Mouse (Mus musculus): Measurements from ENCODE around the gene Pjvk. TPM values are rescaled to one million over a fixed set of nuclear protein-coding genes. Genes with fewer than 3 reads are reported as not detected.
A peak's percentile ranks its signal among the peaks of the same experiment; 100 is the strongest.

Gene Pjvk
- polyA plus RNA-seq, 1 experiment from 2014 or later: not detected

DNA sequence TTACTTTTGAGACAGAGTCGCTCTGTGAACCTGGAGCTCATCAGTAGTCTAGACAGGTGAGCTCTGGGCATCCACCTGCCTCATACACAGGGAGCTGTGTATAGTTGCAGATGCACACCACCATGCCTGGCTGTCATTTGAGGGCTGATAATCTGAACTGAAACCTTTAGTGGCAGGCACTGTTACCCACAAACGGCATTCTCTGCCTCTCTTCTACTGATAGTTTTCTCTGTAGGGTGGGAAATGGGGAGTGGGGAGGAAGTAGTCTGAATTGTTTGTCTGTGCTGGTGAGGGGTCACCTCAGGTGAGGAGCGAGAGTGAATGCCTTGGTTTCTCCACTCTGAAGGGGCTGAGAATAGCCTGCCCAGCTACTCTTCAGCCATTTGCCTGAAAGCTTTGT lies 39.3 kb downstream of the Pjvk start:
- H3K36me3 ChIP-seq (ENCODE audit: control insufficient read depth, insufficient read depth, low read length): peaks cover 93% of the 10 kb centered on the region
- no peak overlapping the region for H3K9ac ChIP-seq (ENCODE audit: low read depth, low read length)
- WGBS: 72% methylated on average over 3 of the region's 3 CpGs
- no peaks in the 10 kb centered on the region for H3K27me3 ChIP-seq (replicated peaks; ENCODE audit: control insufficient read depth, insufficient read depth, low read length)
- no peaks in the 10 kb centered on the region for H3K4me1 ChIP-seq (ENCODE audit: control insufficient read depth, insufficient read depth, low read length)
- H3K9me3 ChIP-seq (ENCODE audit: control insufficient read depth, low read length): no peaks in the 10 kb centered on the region
- ATAC-seq (ENCODE audit: low read depth): no peak
- no peak overlapping the region for H3K4me3 ChIP-seq (ENCODE audit: low read depth, low read length)
- H3K4me2 ChIP-seq (ENCODE audit: low read depth, low read length): no peak overlapping the region
- no peak for DNase-seq (ENCODE audit: low spot score)
- H3K27ac ChIP-seq (replicated peaks; ENCODE audit: low read depth, low read length): no peak overlapping the region

DNA sequence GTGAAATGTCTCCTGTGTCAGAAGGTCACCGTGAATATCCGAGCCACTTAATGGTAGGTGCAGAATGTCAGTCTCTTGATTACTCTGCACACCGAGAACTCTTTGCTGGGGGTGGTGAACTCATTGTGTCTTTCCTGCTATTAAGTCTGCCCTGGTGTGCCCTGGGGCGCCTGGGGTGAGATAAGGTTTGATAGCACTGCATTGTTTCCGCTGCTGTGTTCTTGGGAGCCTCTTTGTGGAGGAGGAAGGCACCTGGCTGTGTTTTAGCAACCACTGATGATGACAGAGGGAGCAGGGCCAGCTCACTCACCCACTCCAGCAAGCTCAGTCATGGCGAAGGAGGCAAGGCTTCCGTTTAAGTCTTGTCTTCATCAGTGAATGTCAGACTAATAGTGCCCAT lies 39.9 kb downstream of the Pjvk start:
- H3K9ac ChIP-seq (ENCODE audit: low read depth, low read length): no peak overlapping the region
- peaks cover 93% of the 10 kb centered on the region for H3K36me3 ChIP-seq (ENCODE audit: control insufficient read depth, insufficient read depth, low read length)
- WGBS: 47% methylated on average over 7 of the region's 7 CpGs
- no peak overlapping the region for H3K4me3 ChIP-seq (ENCODE audit: low read depth, low read length)
- DNase-seq (ENCODE audit: low spot score) (no peak), ATAC-seq (ENCODE audit: low read depth) (no peak)
- H3K9me3 ChIP-seq (ENCODE audit: control insufficient read depth, low read length): no peaks in the 10 kb centered on the region
- H3K27me3 ChIP-seq (replicated peaks; ENCODE audit: control insufficient read depth, insufficient read depth, low read length): no peaks in the 10 kb centered on the region
- no peaks in the 10 kb centered on the region for H3K4me1 ChIP-seq (ENCODE audit: control insufficient read depth, insufficient read depth, low read length)
- H3K4me2 ChIP-seq (ENCODE audit: low read depth, low read length): no peak overlapping the region
- H3K27ac ChIP-seq (replicated peaks; ENCODE audit: low read depth, low read length): no peak overlapping the region

DNA sequence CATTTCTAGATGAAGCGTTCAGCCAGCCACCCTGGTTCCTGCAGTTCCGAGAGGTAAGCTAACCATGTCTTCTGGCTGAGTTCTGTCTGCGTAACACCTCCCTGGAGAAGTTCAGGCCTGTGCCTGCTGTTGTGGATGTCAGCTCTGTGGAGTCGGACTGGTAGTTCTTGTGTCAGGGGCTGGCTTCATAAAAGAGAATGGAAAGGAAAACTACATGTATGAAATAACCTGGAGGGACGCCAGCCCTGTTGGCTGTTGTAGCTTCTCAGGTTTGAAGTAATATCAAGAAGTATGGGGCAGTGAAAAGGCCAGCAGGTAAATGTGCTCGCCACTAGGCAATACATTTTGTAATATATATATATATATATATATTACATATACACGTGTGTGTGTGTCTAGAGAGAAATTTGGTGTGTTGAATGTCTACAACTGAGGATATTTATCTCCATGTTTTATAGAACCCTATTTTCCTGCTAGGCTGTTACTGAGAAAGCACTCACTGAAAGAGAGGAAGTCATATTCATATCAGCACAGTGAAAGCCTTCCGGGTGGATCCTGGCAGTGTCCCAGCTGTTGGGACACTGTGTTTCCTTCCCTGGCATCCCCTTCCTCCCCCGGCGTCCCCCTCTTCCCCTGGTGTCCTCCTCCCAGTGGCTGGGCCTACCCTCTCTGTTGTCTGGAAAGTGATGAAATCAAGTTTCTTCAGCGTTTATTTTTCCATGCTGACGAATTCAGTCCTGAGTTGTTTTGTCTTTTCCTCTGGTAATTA lies 42.3 kb downstream of the Pjvk start:
- no peak overlapping the region for H3K9ac ChIP-seq (ENCODE audit: low read depth, low read length)
- DNase-seq (ENCODE audit: low spot score) (peak; percentile 40), ATAC-seq (ENCODE audit: low read depth) (no peak; the same call in 1 of the 2 replicates)
- H3K9me3 ChIP-seq (ENCODE audit: control insufficient read depth, low read length): no peaks in the 10 kb centered on the region
- no peak overlapping the region for H3K4me3 ChIP-seq (ENCODE audit: low read depth, low read length)
- 79% methylated on average over 12 of the region's 12 CpGs for WGBS
- no peaks in the 10 kb centered on the region for H3K27me3 ChIP-seq (replicated peaks; ENCODE audit: control insufficient read depth, insufficient read depth, low read length)
- H3K36me3 ChIP-seq (ENCODE audit: control insufficient read depth, insufficient read depth, low read length): peaks cover 90% of the 10 kb centered on the region
- H3K4me1 ChIP-seq (ENCODE audit: control insufficient read depth, insufficient read depth, low read length): no peaks in the 10 kb centered on the region
- H3K4me2 ChIP-seq (ENCODE audit: low read depth, low read length): no peak overlapping the region
- no peak overlapping the region for H3K27ac ChIP-seq (replicated peaks; ENCODE audit: low read depth, low read length)

DNA sequence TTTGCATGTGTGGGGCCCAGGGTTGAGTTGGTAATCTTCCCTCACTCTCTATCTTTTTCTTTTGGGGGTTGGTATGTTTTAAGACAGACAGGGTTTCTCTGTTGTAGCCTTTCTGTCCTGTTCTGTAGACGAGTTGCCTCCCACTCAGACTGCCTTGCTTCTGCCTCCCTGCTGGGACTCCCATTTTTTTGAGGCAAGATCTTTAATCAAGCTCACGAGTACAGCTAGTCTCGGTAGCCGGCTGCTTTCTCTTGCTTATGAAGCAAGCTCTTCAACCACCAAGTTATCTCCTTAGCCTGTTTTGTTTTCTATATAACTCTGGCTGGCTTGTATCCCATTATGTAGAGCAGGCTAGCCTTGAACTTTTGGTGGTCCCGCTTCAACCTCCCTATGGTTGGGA lies 45.5 kb downstream of the Pjvk start:
- no peaks in the 10 kb centered on the region for H3K4me1 ChIP-seq (ENCODE audit: control insufficient read depth, insufficient read depth, low read length)
- H3K36me3 ChIP-seq (ENCODE audit: control insufficient read depth, insufficient read depth, low read length): peaks cover 80% of the 10 kb centered on the region
- whole genome bisulfite sequencing: 79% methylated on average over 5 of the region's 5 CpGs
- no peak for DNase-seq (ENCODE audit: low spot score)
- H3K9me3 ChIP-seq (ENCODE audit: control insufficient read depth, low read length): no peaks in the 10 kb centered on the region
- no peaks in the 10 kb centered on the region for H3K27me3 ChIP-seq (replicated peaks; ENCODE audit: control insufficient read depth, insufficient read depth, low read length)
- no peak overlapping the region for H3K27ac ChIP-seq (replicated peaks; ENCODE audit: low read depth, low read length)
- no peak overlapping the region for H3K9ac ChIP-seq (ENCODE audit: low read depth, low read length)
- no peak for ATAC-seq (ENCODE audit: low read depth)
- H3K4me2 ChIP-seq (ENCODE audit: low read depth, low read length): no peak overlapping the region
- no peak overlapping the region for H3K4me3 ChIP-seq (ENCODE audit: low read depth, low read length)

DNA sequence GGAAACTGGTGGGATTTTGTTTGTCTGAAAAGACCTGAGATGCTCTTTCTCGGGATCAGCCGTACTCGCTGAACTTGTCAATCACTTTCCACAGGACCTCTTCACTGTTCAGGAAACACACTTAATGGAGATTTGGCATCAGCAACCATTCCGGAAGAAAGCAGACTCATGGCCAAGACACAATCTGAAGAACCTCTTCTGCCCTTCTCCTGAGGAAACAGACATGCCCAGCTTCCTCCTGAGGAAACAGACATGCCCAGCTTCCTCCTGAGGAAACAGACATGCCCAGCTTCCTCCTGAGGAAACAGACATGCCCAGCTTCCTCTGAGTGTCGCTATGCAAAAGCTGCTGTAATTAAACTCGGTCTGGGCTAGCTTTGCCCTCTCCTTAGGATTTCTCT lies 47.0 kb downstream of the Pjvk start:
- Histone ChIP-seq H3K4me2 (ENCODE audit: low read depth, low read length) (no peak overlapping the region), H3K27ac (replicated peaks; ENCODE audit: low read depth, low read length) (no peak overlapping the region), H3K4me1 (ENCODE audit: control insufficient read depth, insufficient read depth, low read length) (no peaks in the 10 kb centered on the region), H3K27me3 (replicated peaks; ENCODE audit: control insufficient read depth, insufficient read depth, low read length) (no peaks in the 10 kb centered on the region), H3K4me3 (ENCODE audit: low read depth, low read length) (no peak overlapping the region), H3K9ac (ENCODE audit: low read depth, low read length) (no peak overlapping the region), H3K9me3 (ENCODE audit: control insufficient read depth, low read length) (no peaks in the 10 kb centered on the region), H3K36me3 (ENCODE audit: control insufficient read depth, insufficient read depth, low read length) (peaks cover 70% of the 10 kb centered on the region)
- DNase-seq (ENCODE audit: low spot score): no peak
- WGBS: 82% methylated on average over 6 of the region's 6 CpGs
- no peak for ATAC-seq (ENCODE audit: low read depth)

DNA sequence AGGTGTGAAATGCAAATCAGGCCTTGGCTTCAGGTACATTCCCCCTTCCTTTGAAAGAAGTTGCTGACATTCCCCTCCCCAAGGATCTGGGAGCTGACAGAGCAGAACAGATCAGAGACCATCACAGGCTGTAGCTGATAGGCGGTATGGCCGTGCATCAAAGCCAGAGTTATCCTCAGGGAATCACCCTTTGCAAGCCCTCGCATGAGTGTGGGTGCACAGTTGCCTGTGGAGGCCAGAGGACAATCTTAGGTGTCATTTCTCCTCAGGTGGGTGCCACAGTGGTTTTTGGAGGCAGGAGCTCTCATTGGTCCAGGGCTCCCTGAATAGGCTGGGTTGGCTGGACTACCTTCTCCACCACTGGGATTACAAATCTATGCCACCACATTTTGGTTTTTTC lies 53.9 kb downstream of the Pjvk start:
- Histone ChIP-seq H3K4me3 (ENCODE audit: low read depth, low read length) (no peak overlapping the region), H3K27me3 (replicated peaks; ENCODE audit: control insufficient read depth, insufficient read depth, low read length) (no peaks in the 10 kb centered on the region), H3K27ac (replicated peaks; ENCODE audit: low read depth, low read length) (no peak overlapping the region), H3K9ac (ENCODE audit: low read depth, low read length) (no peak overlapping the region), H3K4me1 (ENCODE audit: control insufficient read depth, insufficient read depth, low read length) (no peaks in the 10 kb centered on the region), H3K4me2 (ENCODE audit: low read depth, low read length) (no peak overlapping the region), H3K36me3 (ENCODE audit: control insufficient read depth, insufficient read depth, low read length) (peaks cover 11% of the 10 kb centered on the region), H3K9me3 (ENCODE audit: control insufficient read depth, low read length) (no peaks in the 10 kb centered on the region)
- 86% methylated on average over 3 of the region's 3 CpGs for WGBS
- ATAC-seq (ENCODE audit: low read depth): no peak
- no peak for DNase-seq (ENCODE audit: low spot score)

DNA sequence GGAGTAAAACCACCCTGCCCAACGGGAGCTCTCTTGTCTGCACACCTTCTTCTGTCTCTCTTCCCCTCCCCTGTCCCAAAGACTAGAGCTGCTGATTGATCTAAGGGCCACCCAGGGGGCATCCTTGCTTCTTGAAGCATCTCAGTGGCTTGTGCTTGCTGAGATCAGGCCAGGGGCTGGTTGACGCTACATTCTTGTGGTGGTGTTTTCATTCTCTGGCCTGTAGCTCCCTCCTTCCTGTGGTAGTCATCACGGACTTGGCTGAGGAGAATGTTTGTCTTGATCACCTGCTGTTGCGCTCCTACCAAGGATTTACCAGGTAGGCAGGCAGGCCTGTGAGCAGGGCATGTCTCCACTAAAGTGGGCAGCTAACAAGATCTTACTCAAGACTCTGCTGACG lies 54.5 kb downstream of the Pjvk start:
- Histone ChIP-seq H3K4me3 (ENCODE audit: low read depth, low read length) (no peak overlapping the region), H3K27ac (replicated peaks; ENCODE audit: low read depth, low read length) (no peak overlapping the region), H3K9me3 (ENCODE audit: control insufficient read depth, low read length) (no peaks in the 10 kb centered on the region), H3K9ac (ENCODE audit: low read depth, low read length) (no peak overlapping the region), H3K4me1 (ENCODE audit: control insufficient read depth, insufficient read depth, low read length) (no peaks in the 10 kb centered on the region), H3K4me2 (ENCODE audit: low read depth, low read length) (no peak overlapping the region), H3K27me3 (replicated peaks; ENCODE audit: control insufficient read depth, insufficient read depth, low read length) (no peaks in the 10 kb centered on the region), H3K36me3 (ENCODE audit: control insufficient read depth, insufficient read depth, low read length) (peaks cover 5% of the 10 kb centered on the region; the same call in 1 of the 2 replicates)
- ATAC-seq (ENCODE audit: low read depth): no peak
- DNase-seq (ENCODE audit: low spot score): no peak
- 84% methylated on average over 5 of the region's 5 CpGs for WGBS

DNA sequence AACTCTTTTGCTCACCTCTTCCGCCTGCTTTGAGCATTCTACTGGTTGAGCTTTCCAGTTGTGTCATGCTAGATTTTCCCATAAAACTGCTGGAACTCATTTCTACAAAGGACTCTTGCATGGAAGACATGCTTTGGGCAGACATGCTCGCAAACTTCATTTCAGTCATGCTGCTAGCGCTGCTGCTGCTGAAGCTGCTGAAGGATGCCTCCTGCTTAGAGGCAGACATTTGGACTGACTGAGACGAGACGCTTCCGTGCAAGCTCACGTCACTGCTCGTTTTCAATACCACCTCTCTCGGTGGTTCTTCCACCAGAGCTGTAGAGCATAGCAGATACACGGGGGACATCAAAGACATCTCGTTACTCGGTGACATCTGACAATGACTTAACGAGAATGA lies 57.4 kb downstream of the Pjvk start:
- 90% methylated on average over 13 of the region's 13 CpGs for WGBS
- Histone ChIP-seq H3K4me2 (ENCODE audit: low read depth, low read length) (no peak overlapping the region), H3K9ac (ENCODE audit: low read depth, low read length) (no peak overlapping the region), H3K9me3 (ENCODE audit: control insufficient read depth, low read length) (peaks cover 11% of the 10 kb centered on the region), H3K4me3 (ENCODE audit: low read depth, low read length) (no peak overlapping the region), H3K27me3 (replicated peaks; ENCODE audit: control insufficient read depth, insufficient read depth, low read length) (no peaks in the 10 kb centered on the region), H3K27ac (replicated peaks; ENCODE audit: low read depth, low read length) (no peak overlapping the region), H3K36me3 (ENCODE audit: control insufficient read depth, insufficient read depth, low read length) (peaks cover 19% of the 10 kb centered on the region), H3K4me1 (ENCODE audit: control insufficient read depth, insufficient read depth, low read length) (no peaks in the 10 kb centered on the region)
- DNase-seq (ENCODE audit: low spot score) (no peak), ATAC-seq (ENCODE audit: low read depth) (no peak)
